Mouse (Mus musculus) brain, embryonic 18.5 days (tissue): ENCODE measurements around the gene Fahd1.

Experiments
- DNase-seq: peaks from one replicate; pipeline ENCODE4 v3.0.0-alpha.2; 2012; ENCODE audit warnings: low read depth, low spot score

Fahd1 gene

GRCm38 (mm10) chr17:24850065-24850772 lies at the start of gene Fahd1:
Gene Fahd1 (minus strand): TSS chr17:24850364.
- DNase-seq: peak; percentile 96

- no peak for DNase-seq
These were observed 49.0 kb upstream of the Fahd1 start for GRCm38 (mm10) chr17:24899153-24899552.

GRCm38 (mm10) chr17:24898041-24898854 lies 48.1 kb upstream of the Fahd1 start:
- DNase-seq: no peak

GRCm38 (mm10) chr17:24897600-24897999 lies 47.4 kb upstream of the Fahd1 start:
- no peak for DNase-seq

- DNase-seq: no peak
These were observed 46.8 kb upstream of the Fahd1 start for GRCm38 (mm10) chr17:24896993-24897269.

- DNase-seq: peak; percentile 12
These were observed 46.3 kb upstream of the Fahd1 start, which contains the start of gene Nme3 for GRCm38 (mm10) chr17:24896241-24896992. Gene Nme3 (plus strand): TSS chr17:24896500.

- no peak for DNase-seq
These were observed 45.5 kb upstream of the Fahd1 start for GRCm38 (mm10) chr17:24895571-24896240.

- DNase-seq: peak; percentile 77
These were observed 44.9 kb upstream of the Fahd1 start, which contains the start of the genes Eme2 and Mrps34 for GRCm38 (mm10) chr17:24894995-24895547. Gene Eme2 (minus strand): TSS chr17:24895087. Gene Mrps34 (plus strand): TSS chr17:24895116.

GRCm38 (mm10) chr17:24894061-24894994 lies 44.2 kb upstream of the Fahd1 start:
- DNase-seq: no peak

- no peak for DNase-seq
These were observed 43.1 kb upstream of the Fahd1 start for GRCm38 (mm10) chr17:24893276-24893675.

- DNase-seq: no peak
These were observed 42.6 kb upstream of the Fahd1 start for GRCm38 (mm10) chr17:24892785-24893184.

- no peak for DNase-seq
These were observed 41.2 kb upstream of the Fahd1 start for GRCm38 (mm10) chr17:24891321-24891720.

- no peak for DNase-seq
These were observed 40.3 kb upstream of the Fahd1 start for GRCm38 (mm10) chr17:24890151-24891092.

GRCm38 (mm10) chr17:24888862-24889261 lies 38.7 kb upstream of the Fahd1 start:
- DNase-seq: no peak

GRCm38 (mm10) chr17:24887291-24888080 lies 37.3 kb upstream of the Fahd1 start:
- no peak for DNase-seq

- DNase-seq: peak; percentile 18
These were observed 36.7 kb upstream of the Fahd1 start for GRCm38 (mm10) chr17:24886932-24887271.

GRCm38 (mm10) chr17:24886134-24886931 lies 36.2 kb upstream of the Fahd1 start, which contains the start of the genes Nubp2 and Spsb3:
Gene Nubp2 (minus strand): TSS chr17:24886349.
Gene Spsb3 (plus strand): TSS chr17:24886643.
- DNase-seq: peak; percentile 100
